Mouse (Mus musculus) mouse embryonic stem cell (cell line): ENCODE measurements around the gene Gm49358.

Experiments
- in situ Hi-C, 2 experiments: fragments of 300-500 bp; cut with MboI; formaldehyde crosslinking; loops; 1 replicate in 1 of 2; 3 replicates in 1 of 2; pipeline ENCODE4 v1.14.3; 2019 to 2020; ENCODE audit warnings: low sequenced_read_pairs in 2 of 2, low pct_unique_long_range_greater_than_20kb in 1 of 2, mixed read lengths in 1 of 2; ENCODE audit not compliant: unreplicated experiment in 1 of 2

Gm49358 gene

GRCm38 (mm10) chr10:86794794-86795535 is 31.2 kb downstream of the Gm49358 start:
- in situ Hi-C loops, result no loop called here

GRCm38 (mm10) chr10:86796073-86796741 is 32.4 kb downstream of the Gm49358 start:
- in situ Hi-C loops, result no loop called here

DNA sequence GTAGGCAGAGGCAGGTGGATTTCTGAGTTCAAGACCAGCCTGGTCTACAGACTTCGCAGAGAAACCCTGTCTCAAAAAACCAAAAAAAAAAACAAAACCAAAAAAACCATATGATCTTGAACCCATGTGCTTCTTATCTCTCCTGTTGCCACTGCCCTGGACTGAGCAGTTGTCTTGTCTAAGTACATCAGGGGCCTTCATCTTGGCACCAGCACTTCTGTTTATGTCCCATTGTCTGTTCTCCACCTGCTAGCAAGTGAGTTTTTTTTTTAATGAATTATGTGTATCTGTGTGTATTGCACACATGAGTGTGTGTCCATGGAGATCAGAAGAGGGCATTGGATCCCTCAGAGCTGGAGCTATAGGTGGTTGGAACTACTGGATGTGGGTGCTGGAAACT is 43.6 kb downstream of the Gm49358 start:
- in situ Hi-C loops, result no loop called here

DNA sequence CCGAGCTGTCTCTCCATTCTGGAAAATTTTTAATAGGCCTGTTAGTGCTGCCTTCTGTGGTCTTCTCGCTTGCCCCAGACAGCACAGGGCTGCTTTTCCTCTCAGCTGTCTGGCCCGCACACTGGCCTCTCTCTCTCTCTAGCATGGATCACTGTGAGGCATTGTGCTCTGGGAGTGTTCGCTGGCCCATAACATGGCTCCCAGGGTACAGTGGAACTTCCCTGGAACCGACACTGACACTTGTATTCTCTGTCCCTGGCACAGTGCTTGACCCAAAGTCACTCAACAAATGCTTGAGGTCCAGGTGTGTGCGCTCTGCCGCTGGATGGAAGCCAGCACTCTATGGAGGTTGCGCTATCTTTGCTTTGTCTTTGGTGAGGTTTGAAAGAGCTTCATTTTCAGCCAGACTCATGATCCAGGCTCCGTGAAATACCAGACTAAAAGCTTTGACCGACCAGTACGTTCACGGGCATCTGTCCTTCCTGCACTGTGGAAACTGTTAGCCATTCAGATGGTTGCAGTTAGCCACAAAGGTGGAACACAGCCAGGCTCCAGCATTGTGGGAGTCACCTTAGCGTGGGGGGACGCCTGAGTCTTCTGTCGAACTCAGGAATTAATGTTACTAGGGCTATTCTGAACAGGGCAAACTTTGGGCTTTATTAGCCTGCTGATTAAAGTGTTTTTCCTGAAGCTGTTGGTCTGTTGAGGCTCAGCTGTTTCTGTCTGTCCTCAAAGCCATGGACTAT is 44.4 kb downstream of the Gm49358 start:
- in situ Hi-C loops, result no loop called here

DNA sequence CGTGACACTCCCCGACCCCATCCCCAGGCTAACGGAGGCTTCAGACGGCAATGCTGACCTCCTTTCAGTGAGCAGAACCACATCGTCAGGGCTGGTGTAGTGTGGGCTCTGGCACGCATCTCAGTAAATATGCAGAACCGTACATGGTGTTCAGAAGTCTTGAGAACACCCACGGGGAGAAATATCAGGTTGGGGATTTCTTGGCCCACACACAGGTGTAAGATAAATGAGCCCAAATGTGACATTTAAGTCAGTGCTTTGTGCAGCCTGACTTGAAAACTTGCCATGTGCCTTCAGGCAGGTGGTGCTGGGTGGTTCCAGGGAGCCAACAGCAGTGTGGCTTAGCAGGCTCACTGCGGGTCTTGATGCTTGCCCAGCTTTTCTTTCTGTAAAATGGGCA is 46.2 kb downstream of the Gm49358 start:
- in situ Hi-C loops, result no loop called here

DNA sequence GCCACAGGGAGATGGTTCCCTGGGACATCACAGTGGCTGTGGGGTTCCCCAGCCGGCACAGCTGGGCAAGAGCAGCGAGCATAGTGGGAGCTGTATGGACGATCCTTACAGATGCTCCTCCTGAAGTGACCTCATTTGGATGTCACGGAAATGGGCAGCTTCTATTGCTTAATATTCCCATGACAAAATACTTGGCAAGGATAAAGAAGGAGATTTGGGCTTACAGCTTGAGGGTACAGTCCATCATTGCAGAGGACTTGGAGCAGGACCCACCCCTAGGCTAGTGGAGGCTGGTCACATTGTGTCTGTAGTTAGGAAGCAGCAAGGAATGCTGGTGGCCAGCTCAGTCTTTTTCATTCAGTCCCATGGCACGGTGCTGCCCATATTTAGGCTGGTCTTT is 46.8 kb downstream of the Gm49358 start:
- in situ Hi-C loops, result no loop called here

DNA sequence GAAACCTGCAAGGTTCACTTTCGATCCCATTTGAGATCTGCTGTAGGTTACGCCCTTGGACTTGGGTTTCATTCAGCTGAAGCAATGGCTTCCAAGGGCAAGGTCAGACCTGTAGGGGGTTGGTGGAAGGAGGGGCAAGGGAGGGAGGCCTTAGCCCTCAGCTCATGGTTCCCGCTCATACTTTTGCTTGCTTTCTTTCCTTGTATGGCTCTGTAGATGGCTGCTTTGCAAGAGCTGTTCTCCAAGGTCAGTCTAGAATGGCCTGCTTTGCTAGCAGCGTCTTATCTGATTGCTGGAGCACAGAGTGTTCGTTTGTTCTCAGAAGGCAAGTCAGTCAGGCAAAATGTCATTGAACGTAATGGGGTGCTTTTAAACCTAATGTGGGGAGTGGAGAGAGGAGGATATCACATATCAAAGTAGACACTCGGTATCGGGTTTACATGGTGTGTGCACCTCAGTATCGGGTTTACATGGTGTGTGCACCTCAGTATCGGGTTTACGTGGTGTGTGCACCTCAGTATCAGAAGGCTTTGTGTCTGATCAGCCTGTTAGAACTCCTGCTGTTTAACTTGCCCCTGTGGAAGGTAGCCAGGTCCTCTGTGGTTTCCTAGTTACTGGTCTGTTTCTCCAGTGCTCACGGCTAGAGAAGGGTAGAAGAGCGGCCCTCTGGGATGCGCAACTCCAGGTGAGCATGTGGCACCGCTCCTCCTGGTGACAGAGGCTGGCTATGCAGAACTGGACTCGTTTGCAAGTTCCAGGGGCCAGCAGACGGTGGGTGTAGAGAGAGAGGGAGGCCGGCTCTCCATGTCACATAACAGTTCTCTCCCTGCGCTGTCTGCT is 50.7 kb downstream of the Gm49358 start:
- in situ Hi-C loops, result no loop called here

GRCm38 (mm10) chr10:86815133-86815532 is 51.4 kb downstream of the Gm49358 start:
- in situ Hi-C loops, result no loop called here

GRCm38 (mm10) chr10:86819649-86820165 is 55.9 kb downstream of the Gm49358 start:
- in situ Hi-C loops, result loop anchor here in 1 of 2 experiments (10.0 kb wide), 1 partner anchor 115 kb away; the partner anchor contains the start of genes Hsp90b1 and Ttc41

- in situ Hi-C loops, result loop anchor here in 1 of 2 experiments (10.0 kb wide), 1 partner anchor 116 kb away; the partner anchor contains the start of genes Hsp90b1 and Ttc41
Measured at GRCm38 (mm10) chr10:86821014-86821413, 57.2 kb downstream of the Gm49358 start.

DNA sequence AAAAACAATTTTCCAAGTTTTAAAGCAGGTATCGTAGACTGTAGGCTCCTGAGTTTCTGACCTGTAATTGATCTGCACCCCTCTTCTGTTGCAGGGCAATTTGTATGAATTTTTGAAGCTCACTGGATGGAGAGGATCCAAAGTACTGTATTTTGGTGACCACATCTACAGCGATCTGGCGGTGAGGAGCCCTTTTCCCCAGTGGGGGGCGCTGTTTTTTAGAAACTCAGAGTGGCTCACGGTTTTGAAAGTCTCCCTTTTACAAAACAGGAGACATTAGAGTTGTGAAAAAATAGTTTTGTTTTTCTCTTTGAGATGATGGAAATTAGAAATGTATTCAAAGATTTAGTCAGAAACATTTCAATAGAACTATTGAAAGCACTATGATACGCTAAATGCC is 60.3 kb downstream of the Gm49358 start:
- in situ Hi-C loops, result loop anchor here in 1 of 2 experiments (10.0 kb wide), 1 partner anchor 119 kb away; the partner anchor contains the start of genes Hsp90b1 and Ttc41

GRCm38 (mm10) chr10:86824871-86825270 is 61.1 kb downstream of the Gm49358 start:
- in situ Hi-C loops, result loop anchor here in 1 of 2 experiments (10.0 kb wide), 1 partner anchor 120 kb away; the partner anchor contains the start of genes Hsp90b1 and Ttc41

DNA sequence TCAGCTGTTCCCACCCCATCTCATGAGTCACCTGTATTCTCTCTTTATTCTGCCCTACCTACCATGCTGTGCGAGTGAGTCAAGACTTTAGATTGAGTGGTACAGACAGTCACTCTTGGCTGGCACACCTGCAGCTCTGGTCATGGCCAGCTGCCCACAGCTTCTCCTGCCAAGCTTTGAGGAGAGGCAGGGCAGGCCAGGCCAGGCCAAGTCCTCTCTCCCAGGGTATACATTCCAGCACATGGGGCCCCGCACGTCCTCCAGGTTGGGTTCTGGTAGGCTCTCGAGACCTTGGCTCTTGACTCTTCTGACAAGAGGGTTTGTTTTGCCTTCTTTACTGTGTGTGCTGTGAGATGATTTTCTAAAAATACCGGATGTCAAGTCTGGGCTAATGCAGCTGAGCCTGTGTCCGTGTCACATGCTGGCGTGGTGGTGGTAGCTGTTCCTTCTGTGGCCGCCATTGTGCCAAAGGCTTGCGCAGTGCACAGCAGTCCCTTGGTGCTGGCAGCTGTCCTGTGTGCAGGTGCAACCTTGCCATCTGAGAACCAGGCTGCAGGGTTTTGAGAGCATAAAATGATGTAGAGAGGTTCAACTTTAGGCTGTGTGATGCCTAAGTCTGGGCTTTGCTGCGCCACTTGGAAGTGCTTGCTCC is 62.2 kb downstream of the Gm49358 start:
- in situ Hi-C loops, result loop anchor here in 1 of 2 experiments (10.0 kb wide), 1 partner anchor 121 kb away; the partner anchor contains the start of genes Hsp90b1 and Ttc41

DNA sequence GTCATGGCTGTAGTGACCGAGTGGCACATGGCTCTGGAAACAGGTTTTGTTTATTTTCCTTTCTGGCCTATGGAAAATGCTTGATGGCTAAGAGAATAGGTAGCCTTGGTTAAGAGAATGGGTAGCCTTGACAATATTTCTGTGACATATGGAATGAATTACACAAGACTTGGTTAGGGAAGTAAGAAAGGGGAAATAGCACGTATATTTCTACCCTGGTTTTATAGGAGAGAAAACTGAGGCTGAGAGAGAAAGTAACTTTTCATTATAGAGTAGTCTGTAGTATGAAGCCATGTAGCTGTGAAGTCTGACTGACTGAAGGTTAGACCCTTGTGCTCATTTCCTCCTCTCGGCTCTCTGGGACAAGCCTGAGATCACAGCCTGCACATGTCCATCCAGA is 63.2 kb downstream of the Gm49358 start:
- in situ Hi-C loops, result loop anchor here in 1 of 2 experiments (10.0 kb wide), 1 partner anchor 122 kb away; the partner anchor contains the start of genes Hsp90b1 and Ttc41

GRCm38 (mm10) chr10:86828221-86829135 is 64.7 kb downstream of the Gm49358 start:
- in situ Hi-C loops, result loop anchor here in 1 of 2 experiments (10.0 kb wide), 1 partner anchor 124 kb away; the partner anchor contains the start of genes Hsp90b1 and Ttc41

GRCm38 (mm10) chr10:86829515-86829914 is 65.7 kb downstream of the Gm49358 start:
- in situ Hi-C loops, result loop anchor here in 1 of 2 experiments (10.0 kb wide), 1 partner anchor 125 kb away; the partner anchor contains the start of genes Hsp90b1 and Ttc41
